Mouse (Mus musculus) midbrain, embryonic 11.5 days (tissue): ENCODE measurements around the gene Scarf2. TPM values are rescaled to one million over a fixed set of nuclear protein-coding genes. Genes with fewer than 3 reads are reported as not detected.

Experiments
- ATAC-seq: fragments of 200-750 bp; cut with Nextera tagmentation; 2 replicates; pipeline ENCODE4 v1.8.0; 2017; ENCODE audit warnings: moderate TSS enrichment, moderate library complexity; ENCODE audit not compliant: low FRiP score
- DNase-seq: peaks from one replicate; pipeline ENCODE4 v3.0.0; 2015; ENCODE audit warnings: low spot score; ENCODE audit errors: missing footprints
- H3K27ac ChIP-seq: fragments of 300-500 bp; sonication (generic); 2 replicates; pipeline ENCODE4 v1.5.1; 2014; ENCODE audit warnings: low read depth, low read length
- H3K27me3 ChIP-seq: fragments of 300-500 bp; sonication (generic); 2 replicates; pipeline ENCODE4 v1.6.1; 2014; ENCODE audit warnings: mild to moderate bottlenecking, low read length, moderate library complexity, mixed read lengths; ENCODE audit not compliant: control insufficient read depth, insufficient read depth
- H3K36me3 ChIP-seq: fragments of 300-500 bp; sonication (generic); 2 replicates; pipeline ENCODE4 v1.6.1; 2014; ENCODE audit warnings: mild to moderate bottlenecking, low read length, moderate library complexity, mixed read lengths; ENCODE audit not compliant: control insufficient read depth, insufficient read depth
- H3K4me1 ChIP-seq: fragments of 300-500 bp; sonication (generic); 2 replicates; pipeline ENCODE4 v1.6.1; 2014; ENCODE audit warnings: low read length; ENCODE audit not compliant: control insufficient read depth, insufficient read depth
- H3K4me2 ChIP-seq: fragments of 300-500 bp; sonication (generic); 2 replicates; pipeline ENCODE4 v1.6.1; 2014; ENCODE audit warnings: mild to moderate bottlenecking, moderate library complexity
- H3K4me3 ChIP-seq: fragments of 300-500 bp; sonication (generic); 2 replicates; pipeline ENCODE4 v1.5.1; 2014; ENCODE audit warnings: low read depth, low read length
- H3K9ac ChIP-seq: fragments of 300-500 bp; sonication (generic); 2 replicates; pipeline ENCODE4 v1.6.1; 2014; ENCODE audit warnings: low read length
- H3K9me3 ChIP-seq: fragments of 300-500 bp; sonication (generic); 2 replicates; pipeline ENCODE4 v1.6.1; 2016; ENCODE audit warnings: low read length; ENCODE audit not compliant: control insufficient read depth
- WGBS: fragments of 180-500 bp; shearing (Covaris S2); extraction: QIAGEN DNeasy Blood & Tissue Kit; methylation state at CpG from one replicate; pipeline ENCODE4 v1.1.7; 2014; 5-methylcytosine and 5-hydroxymethylcytosine counted together
- polyA plus RNA-seq: library from polyadenylated mRNA; unstranded; fragments of >200 nt; fragmentation: Nextera tagmentation; extraction: Ambion mirVana; gene quantifications from 2 replicates; pipeline ENCODE4 v1.2.1, GENCODE M21; 2014

Scarf2 gene
- polyA plus RNA-seq, 1 experiment from 2014 or later: 4.4 TPM

GRCm38 (mm10) chr16:17813173-17813572, 16.1 kb downstream of the Scarf2 start:
- H3K27me3 ChIP-seq: peaks cover 34% of the 10 kb centered on the region
- no peaks in the 10 kb centered on the region for H3K36me3 ChIP-seq
- H3K9ac ChIP-seq: no peak overlapping the region
- ATAC-seq (no peak), DNase-seq (no peak)
- no peak overlapping the region for H3K27ac ChIP-seq
- no peaks in the 10 kb centered on the region for H3K9me3 ChIP-seq
- peaks cover 4% of the 10 kb centered on the region; the same call in 1 of the 2 replicates for H3K4me1 ChIP-seq
- no peak overlapping the region for H3K4me3 ChIP-seq
- H3K4me2 ChIP-seq: no peak overlapping the region
- WGBS: 58% methylated on average over 4 of the region's 4 CpGs

DNA sequence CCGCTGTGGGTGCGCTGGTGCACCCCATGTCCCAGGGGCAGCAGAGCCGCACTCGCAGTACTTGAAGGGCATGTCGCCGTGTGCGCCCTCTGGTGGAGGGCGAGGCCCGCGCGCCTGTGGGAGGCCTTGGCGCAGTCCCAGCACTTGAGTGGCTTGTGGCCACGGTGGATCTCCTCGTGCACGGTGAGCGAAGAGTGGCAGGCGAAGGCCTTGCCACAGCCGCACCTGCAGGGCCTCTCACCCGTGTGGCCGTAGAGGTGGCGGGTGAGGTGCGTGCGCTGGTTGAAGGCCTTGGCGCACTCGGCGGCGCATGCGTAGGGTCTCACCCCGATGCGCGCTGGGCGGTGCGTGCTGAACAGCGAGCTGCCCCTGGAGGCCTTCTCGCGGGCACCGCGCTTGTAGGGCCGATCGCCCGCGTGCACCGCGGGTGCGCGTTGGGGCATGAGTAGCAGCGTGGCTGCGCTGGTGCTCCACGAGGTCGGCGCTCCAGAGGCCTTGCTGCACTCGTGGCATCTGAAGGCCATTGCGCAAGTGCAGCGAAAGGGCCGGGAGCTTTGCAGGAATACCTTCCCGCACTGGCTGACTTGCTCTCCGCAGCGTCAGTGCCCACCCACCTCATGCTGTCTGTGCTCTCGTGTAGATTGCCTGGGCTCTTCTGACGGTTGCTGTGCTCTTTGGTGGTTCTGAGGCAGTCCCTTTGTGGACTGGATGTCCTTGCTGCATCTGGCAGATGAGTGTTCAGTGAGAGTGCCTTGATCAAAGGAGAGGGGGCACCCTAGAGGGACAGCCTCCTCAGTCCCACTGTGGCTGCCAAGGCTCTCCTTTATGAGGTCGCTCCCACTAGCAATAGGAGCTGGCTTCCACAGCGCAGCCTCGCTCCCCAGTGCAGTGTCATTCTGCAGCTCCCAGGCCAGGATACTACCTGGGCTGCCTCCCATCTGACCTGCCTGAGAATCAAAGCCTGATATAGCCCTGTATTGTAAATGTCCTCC, 18.6 kb downstream of the Scarf2 start:
- WGBS: 1% methylated on average over 63 of the region's 63 CpGs

DNA sequence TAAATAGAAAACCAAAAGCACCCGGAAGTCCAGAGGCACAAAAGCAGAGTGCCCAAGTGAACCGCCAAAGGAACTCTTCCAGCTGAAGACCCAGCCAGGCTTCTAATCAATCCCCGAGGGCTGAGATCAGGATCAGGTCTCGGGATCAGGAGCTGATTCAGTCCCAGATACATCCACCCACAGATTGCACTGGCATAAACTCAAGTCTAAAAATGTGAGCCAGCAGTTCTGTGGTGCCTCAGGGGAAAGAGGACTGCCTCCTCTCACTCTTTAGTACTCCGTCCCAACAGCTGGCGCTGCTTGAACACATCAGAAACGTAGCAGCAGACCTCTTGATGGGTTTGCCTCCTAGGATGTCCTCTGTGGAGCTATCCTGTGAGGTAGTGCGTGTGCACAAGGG, 19.4 kb downstream of the Scarf2 start:
- Histone ChIP-seq H3K9ac (no peak overlapping the region), H3K27me3 (peaks cover 28% of the 10 kb centered on the region), H3K36me3 (no peaks in the 10 kb centered on the region), H3K9me3 (no peaks in the 10 kb centered on the region), H3K27ac (no peak overlapping the region), H3K4me3 (no peak overlapping the region), H3K4me1 (peaks cover 2% of the 10 kb centered on the region; the same call in 1 of the 2 replicates), H3K4me2 (no peak overlapping the region)
- ATAC-seq (no peak), DNase-seq (peak; percentile 17)
- WGBS: 77% methylated on average over 8 of the region's 8 CpGs

More for the DNA sequence above, 18.6 kb downstream of the Scarf2 start:
- peak overlapping the region; percentile 44 for H3K4me3 ChIP-seq
- no peaks in the 10 kb centered on the region for H3K9me3 ChIP-seq
- H3K36me3 ChIP-seq: no peaks in the 10 kb centered on the region
- H3K4me2 ChIP-seq: peak overlapping the region; percentile 89
- no peak overlapping the region for H3K27ac ChIP-seq
- H3K4me1 ChIP-seq: peaks cover 2% of the 10 kb centered on the region; the same call in 1 of the 2 replicates
- peaks cover 28% of the 10 kb centered on the region for H3K27me3 ChIP-seq
- ATAC-seq: peak; percentile 88
- DNase-seq: peak; percentile 98
- peak overlapping the region; percentile 75 for H3K9ac ChIP-seq

- H3K9ac ChIP-seq: no peak overlapping the region
- no peak overlapping the region for H3K4me3 ChIP-seq
- no peak overlapping the region for H3K4me2 ChIP-seq
- H3K27ac ChIP-seq: no peak overlapping the region
- ATAC-seq (no peak), DNase-seq (no peak)
- H3K27me3 ChIP-seq: peaks cover 12% of the 10 kb centered on the region
- no peaks in the 10 kb centered on the region for H3K9me3 ChIP-seq
- no peaks in the 10 kb centered on the region for H3K36me3 ChIP-seq
- no peaks in the 10 kb centered on the region for H3K4me1 ChIP-seq
- WGBS: 77% methylated on average over 2 of the region's 2 CpGs
Observed at GRCm38 (mm10) chr16:17826500-17826899, 29.4 kb downstream of the Scarf2 start.

GRCm38 (mm10) chr16:17828229-17828628, 31.1 kb downstream of the Scarf2 start:
- peaks cover 3% of the 10 kb centered on the region; the same call in 1 of the 2 replicates for H3K4me1 ChIP-seq
- H3K27ac ChIP-seq: no peak overlapping the region
- H3K9me3 ChIP-seq: no peaks in the 10 kb centered on the region
- DNase-seq (no peak), ATAC-seq (no peak)
- H3K27me3 ChIP-seq: peaks cover 29% of the 10 kb centered on the region
- H3K9ac ChIP-seq: no peak overlapping the region
- no peak overlapping the region for H3K4me3 ChIP-seq
- 90% methylated on average over 2 of the region's 2 CpGs for WGBS
- H3K36me3 ChIP-seq: no peaks in the 10 kb centered on the region
- no peak overlapping the region for H3K4me2 ChIP-seq

DNA sequence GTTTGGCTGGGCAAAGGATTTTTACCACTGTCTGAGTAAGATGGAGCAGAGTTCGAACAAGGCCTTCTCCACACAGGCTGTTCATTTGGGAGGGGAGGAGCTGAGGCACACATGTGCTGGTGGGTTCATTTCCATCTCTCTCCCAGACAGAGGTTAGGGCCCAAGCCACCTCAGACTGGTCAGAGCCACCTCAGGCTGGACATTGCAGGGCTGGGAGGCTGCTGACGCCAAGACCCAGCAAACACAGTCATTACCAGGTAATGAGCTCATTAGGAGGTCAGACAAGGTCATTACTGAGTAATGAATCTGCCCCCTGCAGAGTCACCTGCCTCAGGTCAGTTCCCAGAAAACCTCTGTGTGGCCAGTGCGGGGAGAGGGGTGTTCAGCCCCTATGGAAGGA, 31.8 kb downstream of the Scarf2 start:
- Histone ChIP-seq H3K4me2 (no peak overlapping the region), H3K27ac (no peak overlapping the region), H3K27me3 (peaks cover 35% of the 10 kb centered on the region), H3K36me3 (no peaks in the 10 kb centered on the region), H3K4me1 (peaks cover 4% of the 10 kb centered on the region; the same call in 1 of the 2 replicates), H3K9ac (no peak overlapping the region), H3K9me3 (no peaks in the 10 kb centered on the region), H3K4me3 (no peak overlapping the region)
- 74% methylated on average over 3 of the region's 3 CpGs for WGBS
- DNase-seq (no peak), ATAC-seq (no peak)

- no peak for ATAC-seq
- no peaks in the 10 kb centered on the region for H3K36me3 ChIP-seq
- WGBS: 55% methylated on average over 10 of the region's 10 CpGs
Observed at GRCm38 (mm10) chr16:17830385-17831178, 33.5 kb downstream of the Scarf2 start.

DNA sequence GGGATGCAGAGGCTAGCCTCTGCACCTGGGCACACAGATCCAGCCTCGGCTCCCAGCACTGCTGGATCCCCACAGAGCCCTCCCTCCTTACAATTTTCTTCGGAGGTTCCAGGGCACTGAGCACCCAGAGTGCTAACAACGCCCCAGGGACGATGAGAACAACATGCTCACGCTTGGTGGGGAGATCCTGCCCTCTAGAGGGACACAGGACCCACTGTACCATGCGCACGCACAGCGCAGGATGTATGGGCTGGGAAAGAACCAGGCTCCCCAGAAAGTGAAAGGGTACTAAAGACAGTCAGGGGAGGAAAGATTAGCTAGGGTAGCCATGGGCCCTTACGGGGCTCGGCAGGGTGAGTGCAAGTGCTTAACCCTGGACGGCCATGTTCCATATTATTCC, 34.7 kb downstream of the Scarf2 start:
- H3K27ac ChIP-seq: no peak overlapping the region
- no peaks in the 10 kb centered on the region for H3K36me3 ChIP-seq
- no peak overlapping the region for H3K4me2 ChIP-seq
- no peak overlapping the region for H3K4me3 ChIP-seq
- H3K9me3 ChIP-seq: no peaks in the 10 kb centered on the region
- DNase-seq: no peak
- 13% methylated on average over 11 of the region's 11 CpGs for WGBS
- H3K4me1 ChIP-seq: peaks cover 6% of the 10 kb centered on the region
- H3K9ac ChIP-seq: no peak overlapping the region
- peaks cover 62% of the 10 kb centered on the region for H3K27me3 ChIP-seq
- ATAC-seq: no peak

More at GRCm38 (mm10) chr16:17830385-17831178, 33.5 kb downstream of the Scarf2 start:
- H3K4me2 ChIP-seq: no peak overlapping the region
- no peak overlapping the region for H3K27ac ChIP-seq
- peaks cover 6% of the 10 kb centered on the region for H3K4me1 ChIP-seq
- no peak overlapping the region for H3K4me3 ChIP-seq
- H3K9ac ChIP-seq: no peak overlapping the region
- H3K9me3 ChIP-seq: no peaks in the 10 kb centered on the region
- peaks cover 52% of the 10 kb centered on the region for H3K27me3 ChIP-seq
- no peak for DNase-seq
